Mouse (Mus musculus) forebrain, embryonic 14.5 days (tissue): ENCODE results near the gene Hint3. TPM values are rescaled to one million over a fixed set of nuclear protein-coding genes. Genes with fewer than 3 reads are reported as not detected.

Experiments
- polyA plus RNA-seq: library from polyadenylated mRNA; unstranded; fragments of >200 nt; fragmentation: Nextera tagmentation; extraction: Ambion mirVana; gene quantifications from 2 replicates; pipeline ENCODE4 v1.2.1, GENCODE M21; 2014

Hint3 gene
- polyA plus RNA-seq, 1 experiment from 2014 or later = 17.9 TPM

Other genes starting within 250 kb of the Hint3 start
- 21.4 and 23.9 TPM in 2 replicates for gene Trmt11, start 28.9 kb downstream of the Hint3 start, polyA plus RNA-seq
- gene Ncoa7, start 173.7 kb upstream of the Hint3 start, polyA plus RNA-seq = 7.1 and 10.3 TPM in 2 replicates
- 3.1 and 3.6 TPM in 2 replicates for gene Hey2, start 213.2 kb upstream of the Hint3 start, polyA plus RNA-seq